Mouse (Mus musculus) right cerebral cortex, postnatal 25 days (tissue): ENCODE data around the gene Gm6899.

Experiments
- DNase-seq: peaks from one replicate; pipeline ENCODE4 v3.0.0; 2022

The Gm6899 gene

DNA sequence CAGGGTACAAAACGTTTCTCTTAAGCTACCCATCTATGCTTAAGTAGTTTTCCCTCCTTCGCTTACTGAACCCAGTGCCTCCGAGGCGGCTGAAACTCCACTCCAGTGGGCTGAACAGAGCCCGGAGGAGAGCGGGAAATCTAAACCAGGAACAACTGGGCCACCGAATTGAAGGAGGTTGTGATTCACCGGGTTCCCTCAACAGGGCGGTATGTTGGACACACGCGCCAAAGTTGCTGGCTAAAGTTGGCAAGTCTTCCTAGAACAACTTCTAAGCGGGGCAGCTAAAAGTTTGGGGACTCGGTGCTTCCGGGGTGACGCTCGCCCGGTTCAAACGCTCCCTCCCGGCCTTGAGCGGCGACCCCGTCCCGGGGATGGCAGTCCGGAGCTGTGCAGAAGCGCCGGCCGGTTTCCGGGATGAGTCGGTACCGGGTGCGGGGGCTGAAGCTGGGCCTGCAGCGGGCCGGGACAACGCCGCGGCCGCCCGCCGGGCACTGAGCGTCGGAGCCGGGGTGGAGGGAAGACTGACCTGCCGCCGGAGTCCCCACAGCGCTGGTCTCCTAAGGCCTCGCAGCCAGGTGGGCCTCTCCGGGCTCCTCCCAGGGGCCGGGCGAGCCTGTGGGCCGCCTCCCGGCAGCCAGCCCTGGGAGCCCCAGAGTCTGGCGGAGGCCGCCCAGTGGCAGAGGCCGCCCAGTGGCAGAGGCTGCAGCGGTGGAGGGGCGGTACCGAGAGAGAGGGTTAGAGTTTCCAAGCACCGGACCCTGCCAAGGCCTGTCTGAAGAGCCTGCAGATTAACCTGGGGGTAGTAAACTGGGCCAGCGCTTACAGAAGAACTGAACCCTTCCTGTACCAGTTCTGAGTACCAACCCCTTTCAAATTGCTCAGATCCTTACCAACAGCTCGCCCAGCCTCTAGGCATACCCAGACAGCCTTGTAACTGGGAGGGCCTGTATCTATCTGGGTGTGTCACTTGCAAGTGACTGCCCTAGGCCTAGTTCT is at the start of gene Gm6899, which contains the start of gene Vrk2:
Gm6899 (plus strand) TSS at position 181 of the 999 bp plus-strand sequence.
Vrk2 (minus strand) TSS at position 939 of the 999 bp plus-strand sequence.
- DNase-seq = peak; percentile 56

DNA sequence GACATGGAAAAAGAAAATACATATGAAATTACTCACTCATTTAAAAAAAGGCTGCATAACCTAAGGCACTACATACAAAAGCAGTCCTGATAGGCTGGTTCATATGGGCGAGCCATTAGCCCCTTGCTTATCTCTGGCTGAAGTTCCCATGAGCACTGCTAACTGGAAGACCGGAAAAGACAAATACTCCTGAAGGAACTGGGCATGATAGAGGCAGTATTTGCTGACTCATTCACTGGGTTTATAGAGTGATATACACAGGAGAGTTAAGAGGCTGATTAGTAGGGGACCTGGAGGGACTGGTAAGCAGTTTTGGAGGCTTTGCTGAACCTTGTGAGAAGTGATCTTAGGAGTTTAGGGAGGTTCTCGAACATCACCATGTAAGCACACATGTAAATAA is 41.5 kb upstream of the Gm6899 start:
- DNase-seq = no peak

DNA sequence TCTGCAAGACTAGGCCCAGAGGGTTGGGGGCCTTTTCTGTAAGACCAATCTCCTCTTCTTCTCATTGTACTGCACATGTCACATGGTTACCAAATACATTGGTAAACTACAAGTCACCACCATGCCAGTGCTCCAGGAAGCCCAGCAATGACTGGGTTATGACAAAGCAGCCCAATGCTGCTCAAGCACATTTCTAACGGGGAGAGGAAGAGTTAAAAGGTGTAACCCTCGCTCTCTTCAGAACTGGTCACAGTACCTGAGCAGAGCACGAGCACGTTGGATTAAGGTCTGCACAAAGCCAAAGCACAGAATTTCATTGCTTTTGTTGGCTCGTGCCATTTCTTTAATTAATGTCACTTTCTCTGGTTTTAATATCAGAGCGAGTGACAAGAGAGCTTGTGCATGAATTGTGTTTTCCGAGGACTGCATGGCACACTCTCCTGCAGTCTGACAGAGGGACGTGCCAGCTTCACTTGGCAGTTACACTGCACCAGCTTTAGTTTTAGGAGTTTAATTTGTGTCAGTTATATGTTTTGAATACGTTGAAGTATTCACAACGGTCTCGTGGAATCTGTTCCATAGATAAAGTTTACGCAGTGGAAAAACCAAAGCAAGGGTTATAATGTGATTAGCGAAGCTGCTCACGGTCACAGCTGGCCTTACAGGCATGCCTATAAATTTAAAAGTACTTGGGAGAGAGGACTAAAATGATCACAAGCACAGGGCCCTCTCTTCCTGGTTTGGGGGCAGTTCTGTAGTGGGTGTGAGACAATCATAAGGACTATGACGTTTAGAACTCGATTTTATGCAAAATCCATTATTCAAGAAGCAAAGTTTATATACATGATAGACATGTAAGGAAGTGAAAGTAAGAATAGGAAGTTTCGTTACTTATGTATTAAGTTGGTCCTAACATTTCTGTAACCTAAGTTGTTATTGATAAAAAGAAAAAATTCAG is 7.4 kb upstream of the Gm6899 start:
- no peak for DNase-seq

DNA sequence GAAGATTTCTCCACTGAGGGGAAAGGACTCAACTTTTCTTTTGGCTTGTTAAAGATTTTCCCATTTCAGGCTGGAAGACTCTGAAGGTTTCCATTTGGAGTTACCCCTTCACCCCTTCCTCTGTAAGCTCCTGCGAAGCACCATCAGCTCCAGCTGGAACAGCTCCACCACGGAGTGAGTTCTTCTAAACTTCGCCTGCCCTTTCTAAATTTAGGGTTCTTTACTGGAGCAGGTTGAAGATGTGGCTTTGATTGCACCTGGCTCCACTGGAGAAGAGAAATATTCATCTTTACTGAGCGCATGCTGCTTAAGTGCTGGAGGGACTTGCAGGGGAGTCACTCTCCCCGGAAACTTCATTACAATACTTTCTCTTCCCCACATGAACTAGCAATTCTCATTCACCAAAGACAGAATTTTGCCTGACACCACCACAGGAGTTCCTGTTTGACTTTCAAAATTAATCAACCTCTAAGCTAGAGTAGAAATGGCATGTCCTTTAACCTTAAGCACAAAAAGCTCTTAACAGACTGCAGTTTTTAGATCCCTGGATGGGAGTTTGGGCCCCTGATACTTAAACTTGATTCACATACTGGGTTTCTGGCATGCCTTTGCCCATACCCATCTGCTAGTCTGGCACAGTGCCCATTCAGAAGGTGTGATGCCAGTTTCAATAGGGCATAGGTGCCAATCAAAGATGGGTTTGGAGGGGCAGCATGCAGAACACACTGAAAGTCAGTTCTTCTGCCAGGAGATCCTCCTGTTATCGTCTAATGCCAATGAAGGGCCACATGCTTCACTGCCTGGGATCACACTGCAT is 6.5 kb upstream of the Gm6899 start:
- no peak for DNase-seq

DNA sequence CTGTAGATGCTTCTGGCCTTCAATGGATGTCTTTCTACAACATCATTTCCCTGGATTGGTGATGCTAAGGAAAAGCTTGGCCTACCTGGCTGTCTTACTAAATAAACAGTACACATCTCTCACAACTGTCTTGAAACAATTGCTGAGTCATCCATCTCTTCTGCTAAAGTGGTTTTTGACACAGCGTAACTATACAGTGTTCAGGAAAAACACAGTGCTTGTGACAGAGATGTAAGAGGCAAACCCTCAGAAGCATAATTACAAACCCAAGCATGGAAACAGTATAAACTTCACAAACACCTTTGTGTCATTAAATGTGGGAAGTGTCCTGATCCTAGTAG is 5.9 kb upstream of the Gm6899 start:
- DNase-seq = no peak

DNA sequence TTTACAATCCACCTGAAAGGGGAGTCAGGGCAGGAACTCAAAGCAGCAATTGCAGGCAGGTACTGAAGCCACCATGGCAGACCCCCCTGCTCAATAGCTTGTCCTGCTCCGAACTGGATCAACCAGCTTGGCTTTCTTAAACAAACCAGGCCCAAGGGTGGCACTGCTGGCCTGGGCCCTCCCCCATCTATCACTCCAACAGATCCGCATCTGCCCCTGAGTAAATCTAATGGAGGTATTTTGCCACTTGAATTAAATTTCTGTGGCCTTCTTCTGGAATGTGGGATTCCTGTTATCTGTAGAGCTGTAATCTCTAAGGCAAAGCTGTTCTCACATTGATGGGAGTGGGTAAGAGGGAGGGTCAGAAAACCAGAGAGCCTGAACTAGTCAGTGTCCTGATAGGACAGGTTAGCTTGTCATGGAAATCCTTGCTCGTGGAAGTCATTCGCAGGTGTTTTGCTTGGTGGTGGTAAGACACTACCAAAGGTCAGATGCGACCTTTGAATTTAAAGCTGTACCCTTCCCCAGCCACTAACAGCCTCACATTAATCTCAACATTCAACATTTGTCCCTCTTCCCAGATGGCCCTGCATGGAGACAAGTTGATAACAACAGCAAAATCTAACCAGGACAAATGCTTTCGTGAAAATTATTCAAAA is 517 bp upstream of the Gm6899 start:
- DNase-seq = no peak

DNA sequence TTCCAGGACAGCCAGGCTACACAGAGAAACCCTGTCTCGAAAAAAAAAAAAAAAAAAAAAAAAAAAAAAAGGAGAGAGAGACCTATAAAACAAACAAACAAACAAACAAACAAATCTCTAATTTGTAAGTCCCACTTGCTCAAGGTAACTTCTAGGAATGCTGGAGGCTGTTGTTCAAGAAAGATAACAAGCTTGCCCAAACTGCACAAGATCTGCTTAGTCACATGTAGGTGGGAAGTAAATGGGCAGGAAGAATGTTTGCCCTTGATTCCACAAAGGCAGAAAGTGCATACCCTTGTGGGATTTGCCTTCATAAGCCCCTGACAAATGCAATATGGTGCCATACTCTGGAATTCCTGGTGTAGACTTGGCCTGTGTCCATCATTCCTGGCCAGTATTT is 1.4 kb downstream of the Gm6899 start:
- no peak for DNase-seq

DNA sequence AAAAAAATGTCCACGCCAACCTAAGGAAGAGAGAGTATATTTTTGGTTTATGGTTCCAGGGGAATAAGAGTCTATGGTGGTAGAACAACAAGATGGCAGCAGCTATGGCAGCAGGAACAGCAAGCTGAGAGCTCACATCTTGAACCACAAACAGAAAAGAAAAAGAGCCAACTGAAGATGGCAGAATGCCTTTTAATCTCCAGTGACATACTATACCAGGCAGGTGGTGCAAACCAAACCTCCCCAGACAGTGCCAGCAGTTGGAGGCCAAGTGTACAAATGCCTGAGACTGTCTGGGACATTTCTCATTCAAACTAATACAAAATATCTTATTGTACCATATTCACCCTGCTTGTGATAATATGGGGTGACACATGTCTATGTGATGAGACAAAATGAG is 3.1 kb downstream of the Gm6899 start:
- DNase-seq = no peak

DNA sequence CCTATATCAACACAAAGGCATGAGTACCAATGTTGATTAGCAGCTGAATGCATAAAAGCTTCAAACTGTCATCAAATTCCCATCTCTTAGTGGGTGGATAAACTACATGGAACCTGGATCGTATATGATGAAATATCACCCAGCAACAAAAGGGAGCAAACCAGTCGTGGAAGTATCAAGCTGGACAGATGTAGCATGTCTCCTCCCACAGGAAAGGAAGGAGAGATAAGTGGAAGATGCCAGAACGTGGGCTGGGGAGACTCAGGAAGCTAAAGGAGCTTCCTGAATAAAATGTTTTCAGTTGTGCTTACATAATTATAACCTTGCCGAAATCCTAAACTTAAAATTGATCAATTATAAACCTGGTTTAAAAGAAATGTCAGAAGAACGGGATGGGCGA is 4.1 kb downstream of the Gm6899 start:
- no peak for DNase-seq

DNA sequence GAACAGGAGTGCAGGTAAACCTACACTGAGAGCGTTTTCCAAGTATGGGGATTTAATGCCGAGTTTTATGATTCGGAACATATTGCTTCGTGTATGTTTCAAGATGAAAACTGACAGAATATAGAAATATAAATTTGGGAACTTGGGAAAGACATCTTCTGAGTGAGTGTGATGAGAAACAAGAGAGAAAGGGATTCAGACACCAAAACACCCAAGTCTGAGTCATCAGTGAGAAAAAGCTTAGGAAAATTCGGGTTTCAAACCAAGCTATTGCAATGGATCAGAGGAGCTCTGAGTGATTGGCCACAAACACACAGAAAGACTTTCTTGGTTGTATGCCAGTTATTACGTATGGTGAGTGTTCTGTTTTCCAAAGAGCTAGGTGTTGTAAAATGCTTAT is 4.7 kb downstream of the Gm6899 start:
- DNase-seq = no peak

DNA sequence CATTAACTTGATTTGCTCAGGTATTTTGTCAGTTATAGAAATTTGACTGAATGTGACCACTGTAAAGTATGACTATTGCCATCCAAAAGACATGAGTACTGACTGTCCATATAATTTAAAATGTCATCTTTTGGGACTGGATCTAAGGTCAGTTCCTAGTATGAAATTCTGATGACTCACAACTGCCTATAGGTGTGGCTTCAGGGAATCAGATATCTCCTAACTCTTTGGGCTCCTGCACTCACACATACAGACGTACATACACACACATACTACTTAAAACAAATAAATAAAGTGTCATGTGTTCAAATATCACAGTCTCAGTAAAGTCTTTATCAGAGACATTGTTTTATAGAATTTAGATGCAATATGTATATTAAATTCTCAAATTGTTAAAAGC is 5.8 kb downstream of the Gm6899 start:
- no peak for DNase-seq

DNA sequence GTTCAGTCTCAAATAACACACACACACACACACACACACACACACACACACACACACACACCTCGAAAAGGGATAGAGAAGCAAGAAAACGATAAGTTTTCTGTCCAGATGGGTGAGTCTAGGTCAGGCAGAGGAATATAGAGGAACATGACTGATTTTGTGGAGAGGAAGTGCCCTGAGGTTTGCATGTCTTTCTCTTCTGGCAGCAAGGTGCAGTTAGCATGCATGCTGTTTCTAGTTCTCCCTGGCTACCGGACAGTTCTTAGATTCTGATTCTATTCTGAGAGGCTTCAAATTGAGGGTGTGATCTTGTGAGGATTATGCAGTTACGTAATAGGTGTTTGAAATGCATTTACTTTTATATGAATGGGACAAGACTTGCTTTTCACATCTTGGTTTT is 7.7 kb downstream of the Gm6899 start:
- DNase-seq = no peak

DNA sequence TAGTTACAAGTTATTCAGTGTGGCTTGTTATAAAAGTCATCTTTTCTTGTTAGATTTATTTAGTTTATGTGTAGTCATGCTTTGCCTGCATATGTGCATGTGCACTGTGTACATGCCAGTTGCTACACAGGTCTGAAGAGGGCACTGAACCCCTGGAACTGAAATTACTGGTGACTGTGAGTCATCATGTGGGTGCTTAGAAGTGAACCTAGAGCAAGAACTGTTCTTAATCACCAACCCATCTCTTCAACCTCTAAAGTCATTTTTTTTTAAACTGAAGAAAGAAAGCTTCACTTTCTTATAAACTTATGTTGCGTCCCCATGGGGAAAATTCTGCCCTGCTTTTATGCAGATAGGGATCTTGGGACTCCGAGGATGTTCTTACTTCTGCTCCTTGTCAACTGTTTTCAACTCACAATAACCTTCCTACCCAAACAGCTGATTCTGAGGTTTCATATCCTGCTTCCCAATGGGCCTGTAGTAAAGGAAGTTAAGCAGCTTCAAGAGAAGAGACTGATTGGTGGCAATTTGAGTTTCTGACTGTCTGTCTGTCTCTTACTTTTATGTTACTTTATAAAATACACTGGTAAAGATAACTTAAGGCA is 8.6 kb downstream of the Gm6899 start:
- DNase-seq = no peak

DNA sequence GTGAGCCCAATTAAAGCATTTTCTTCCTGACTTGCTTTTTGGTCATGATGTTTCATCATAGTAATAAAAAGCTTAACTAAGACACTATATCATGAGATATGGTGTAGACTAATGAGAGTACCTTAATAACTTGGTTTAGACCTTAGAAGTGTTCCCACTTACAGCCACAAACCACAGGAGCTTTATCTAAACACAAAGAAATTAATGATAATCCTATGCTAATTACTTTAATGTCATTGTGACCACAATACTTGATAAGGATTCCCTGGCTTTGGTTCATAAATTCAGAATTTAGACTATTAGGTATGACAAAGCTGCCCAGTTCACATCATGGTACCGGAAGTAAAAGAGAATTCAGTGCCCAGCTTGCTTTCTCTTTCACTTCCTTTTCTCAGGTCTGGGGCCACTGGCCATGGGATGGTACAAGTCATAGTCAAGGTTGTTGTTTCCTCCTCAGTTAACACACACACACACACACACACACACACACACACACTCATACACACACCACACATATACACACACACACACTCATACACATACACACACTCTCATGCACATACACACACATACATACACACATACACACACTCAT is 11.1 kb downstream of the Gm6899 start:
- no peak for DNase-seq

DNA sequence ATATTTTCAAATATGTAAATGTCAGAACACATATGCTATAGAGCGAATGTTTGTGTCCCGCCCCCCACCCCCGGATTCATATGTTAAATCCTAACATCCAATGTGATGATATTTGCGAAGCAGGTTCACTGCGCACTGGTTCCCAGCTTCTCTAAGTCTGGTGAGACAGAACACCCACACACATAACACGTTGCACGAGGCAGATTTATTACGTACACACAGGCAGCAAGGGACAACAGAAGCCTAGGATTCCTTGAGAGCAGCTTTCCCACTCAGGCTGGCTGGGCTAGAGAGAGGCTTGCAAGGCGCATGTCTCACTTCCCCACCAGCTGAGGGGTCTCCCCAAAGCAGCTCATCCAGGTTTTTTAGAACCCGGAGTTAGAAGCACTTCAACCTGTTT is 15.8 kb downstream of the Gm6899 start:
- peak; percentile 52 for DNase-seq

DNA sequence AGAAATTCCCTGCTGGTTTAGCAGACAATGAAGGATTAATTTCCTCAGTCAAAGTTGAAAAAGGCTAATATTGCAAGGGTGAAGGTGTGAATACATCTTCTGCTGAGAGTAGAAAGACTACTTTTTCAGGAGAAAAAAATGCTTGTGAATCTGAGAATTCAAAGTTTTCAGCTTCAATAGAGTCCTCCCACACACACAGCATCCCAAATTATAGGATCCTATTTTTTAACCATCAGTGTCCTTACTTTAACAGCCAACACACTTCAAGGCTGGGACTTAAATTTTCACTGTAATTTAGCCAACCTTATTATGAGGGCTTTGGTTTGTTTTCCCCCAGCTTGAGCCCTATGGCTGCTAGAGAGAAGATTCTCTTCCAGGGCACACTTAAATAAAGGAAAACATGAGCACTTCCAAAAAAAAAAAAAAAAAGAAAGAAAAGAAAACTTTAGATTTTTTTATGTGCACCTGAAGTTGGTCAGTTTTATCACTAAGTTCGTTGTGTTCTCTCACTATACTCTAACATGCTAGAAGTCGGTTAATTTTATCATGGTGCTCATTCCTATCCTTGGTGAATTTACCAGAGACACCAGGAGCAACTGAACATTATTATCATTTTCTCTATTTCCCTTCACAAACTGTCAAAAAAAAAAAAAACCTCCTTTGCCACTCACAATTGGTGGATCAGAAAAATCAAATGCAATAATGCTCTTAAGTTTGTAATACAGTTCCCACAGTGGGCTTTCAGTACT is 25.6 kb downstream of the Gm6899 start:
- no peak for DNase-seq

DNA sequence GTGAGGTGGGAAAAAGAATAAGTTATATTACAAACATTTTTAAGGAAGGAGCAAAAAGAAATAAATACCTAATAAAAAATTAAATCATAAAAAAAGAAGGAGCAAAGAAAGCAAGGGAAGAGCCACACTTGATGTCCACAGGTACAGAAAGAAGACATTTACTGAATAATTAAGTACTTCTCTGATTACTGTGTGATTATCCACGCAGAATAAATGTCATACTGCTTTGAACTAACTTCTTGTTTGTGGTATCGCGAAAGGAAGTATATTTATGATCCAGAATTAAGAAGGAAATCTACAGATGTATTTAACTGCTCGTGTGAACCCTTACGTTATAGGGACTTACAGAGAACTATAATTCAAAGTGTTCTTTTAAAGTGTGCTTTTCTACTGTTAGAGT is 29.7 kb downstream of the Gm6899 start:
- DNase-seq = no peak

DNA sequence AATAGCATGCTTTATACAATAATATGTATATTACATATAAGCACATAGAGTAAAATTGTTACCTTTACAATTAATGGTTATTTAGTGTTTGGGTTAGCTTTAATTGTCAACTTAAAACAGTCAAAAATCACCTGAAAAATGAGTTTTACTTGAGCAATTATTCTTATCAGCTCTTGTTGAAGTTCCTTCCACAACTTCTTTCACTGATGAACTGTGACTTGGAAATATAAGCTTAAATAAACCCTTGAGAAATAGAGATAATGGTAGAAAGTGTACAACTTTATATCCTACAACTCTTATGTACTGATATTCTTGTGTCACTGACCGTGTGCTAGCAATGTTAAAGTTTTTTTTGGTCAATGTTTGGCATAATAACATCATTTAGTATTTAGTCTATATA is 43.2 kb downstream of the Gm6899 start:
- DNase-seq = no peak

DNA sequence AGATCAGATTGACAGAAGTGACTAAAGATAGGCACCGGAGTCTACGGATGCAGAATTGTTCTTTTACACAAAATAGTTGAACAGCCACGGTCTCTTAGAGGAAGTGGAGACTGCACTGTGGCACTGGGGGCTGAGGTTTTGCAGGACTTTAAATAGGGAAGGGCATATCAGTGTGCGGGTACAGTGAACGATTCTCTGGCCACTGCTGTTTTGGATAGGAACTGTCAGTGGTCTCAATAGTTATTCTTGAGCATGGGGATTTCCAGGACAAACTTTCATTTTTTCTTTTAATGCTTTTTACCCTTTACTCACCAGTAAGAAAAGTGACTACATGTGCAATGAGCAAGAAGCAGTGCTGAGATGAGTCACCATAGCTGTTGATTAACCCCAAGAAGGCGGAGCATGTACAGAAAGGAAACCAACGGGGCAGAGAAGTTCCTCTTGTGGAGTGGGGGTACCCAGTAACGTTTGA is 47.3 kb downstream of the Gm6899 start:
- no peak for DNase-seq

DNA sequence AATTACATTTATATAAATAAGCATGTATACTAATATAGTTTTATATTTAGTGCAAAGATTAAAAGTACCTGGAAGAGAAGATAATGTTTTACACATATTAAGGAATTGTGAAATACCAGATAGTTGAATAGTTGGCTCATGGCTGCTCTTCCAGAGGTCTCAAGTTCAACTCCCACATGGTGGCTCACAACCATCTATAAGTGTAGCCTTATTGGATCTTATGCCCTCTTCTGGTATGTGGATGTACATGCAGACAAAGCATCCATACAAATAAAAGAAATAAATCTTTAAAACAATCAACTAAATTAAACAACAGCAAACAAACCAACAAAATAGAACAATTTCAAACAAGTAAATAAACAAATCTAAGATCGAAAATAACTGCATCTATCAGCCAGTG is 49.1 kb downstream of the Gm6899 start:
- no peak for DNase-seq
